Mouse (Mus musculus) monocyte, adult 5-6 weeks (primary cell): ENCODE data around the gene Gm20721. TPM values are rescaled to one million over a fixed set of nuclear protein-coding genes. Genes with fewer than 3 reads are reported as not detected.

Experiments used
- ATAC-seq: fragments of 153-309, 156-312 bp; replicated peaks from 2 replicates; pipeline ENCODE4 v1.8.0; 2017; ENCODE audit warnings: mild to moderate bottlenecking; ENCODE audit not compliant: low TSS enrichment, insufficient number of reproducible peaks, severe bottlenecking, poor library complexity, low FRiP score
- total RNA-seq: library from RNA; stranded (forward); fragments of 200-1000, 200-491, 200-594 nt; gene quantifications from 3 replicates; pipeline ENCODE4 v1.2.3, GENCODE M21; 2017

Gm20721 gene
- total RNA-seq, 1 experiment from 2014 or later = 8.0 TPM

DNA sequence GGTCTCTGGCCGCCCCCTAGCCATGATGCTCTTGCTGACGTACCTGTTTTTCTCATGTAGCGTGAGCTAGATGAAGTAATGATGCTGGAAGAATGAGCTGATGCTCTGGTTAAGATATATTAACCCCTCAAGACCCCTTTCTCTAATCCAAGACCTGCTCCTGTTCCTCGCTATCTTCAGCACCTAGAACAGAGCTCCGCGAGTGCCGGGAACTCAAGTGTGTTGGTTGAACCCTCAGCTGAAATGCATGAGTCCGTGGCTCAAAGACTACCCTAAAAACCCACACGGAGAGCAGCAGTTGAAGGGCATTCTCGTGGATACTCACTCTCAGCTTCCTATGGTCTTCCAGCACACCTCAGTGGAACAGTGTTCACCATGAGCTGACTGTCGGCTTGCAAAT, 63.2 kb downstream of the Gm20721 start:
- ATAC-seq = no peak

Other genes with a start within 250 kb of the Gm20721 start
- 12.7 to 23.3 TPM (median 20.4 TPM) in 3 replicates for gene Npepl1, start 236.4 kb downstream of the Gm20721 start, total RNA-seq
- 224 to 349 TPM (median 269 TPM) in 3 replicates for gene Gnas, start 62.4 kb downstream of the Gm20721 start, total RNA-seq
- 40.3 to 48.0 TPM (median 44.1 TPM) in 3 replicates for gene Nelfcd, start 69.1 kb upstream of the Gm20721 start, total RNA-seq
- 273 to 400 TPM (median 362 TPM) in 3 replicates for gene Ctsz, start 92.3 kb upstream of the Gm20721 start, total RNA-seq
- gene Tubb1, start 104.0 kb upstream of the Gm20721 start, total RNA-seq = 13.4 to 226 TPM (median 24.5 TPM) in 3 replicates
- gene Atp5e, start 117.4 kb upstream of the Gm20721 start, total RNA-seq = 143 to 289 TPM (median 191 TPM) in 3 replicates
- 107 to 190 TPM (median 108 TPM) in 3 replicates for gene Prelid3b, start 126.4 kb upstream of the Gm20721 start, total RNA-seq